Mouse (Mus musculus): ENCODE measurements around the gene Rps12.
"Not testable (repeated sequence)": the region's sequence is repeated elsewhere in the genome, so short reads cannot be mapped to it uniquely, and the experiment has no call there.

DNA sequence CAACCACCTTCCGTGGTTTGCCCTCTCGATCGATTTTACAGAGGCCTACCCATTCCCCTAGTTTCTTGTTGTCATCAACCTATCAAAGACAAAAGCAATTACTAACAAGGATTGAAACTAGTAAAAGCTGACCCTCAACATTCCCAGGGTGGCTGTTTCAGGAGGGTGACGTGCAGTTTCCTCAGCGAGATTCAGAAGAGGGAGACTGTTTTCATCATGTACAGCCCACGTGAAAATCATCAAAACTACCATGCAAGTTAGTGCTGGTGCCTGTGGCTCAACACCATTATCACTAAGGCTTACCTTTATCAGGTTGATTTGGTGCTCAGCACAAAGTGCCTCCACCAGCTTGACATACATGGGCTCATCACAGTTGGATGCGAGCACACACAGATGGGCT lies 1.5 kb downstream of the Rps12 start:
- not testable (repeated sequence) for TF ChIP-seq CTCF (conservative IDR thresholded peaks at IDR 0.05; ENCODE audit: low read length); NANOG (IDR thresholded peaks at IDR 0.05; ENCODE audit: borderline replicate concordance, low read length)
